Mouse (Mus musculus) spleen, postnatal 36 days (tissue): ENCODE results near the gene Olfr58.
"Not testable (repeated sequence)": the region's sequence is repeated elsewhere in the genome, so short reads cannot be mapped to it uniquely, and the experiment has no call there.

Experiments used
- DNase-seq, 2 experiments: peaks; one replicate each; pipeline ENCODE4 v3.0.0; 2022; ENCODE audit warnings: low spot score in 2 of 2, mixed read lengths in 1 of 2

Olfr58 gene

DNA sequence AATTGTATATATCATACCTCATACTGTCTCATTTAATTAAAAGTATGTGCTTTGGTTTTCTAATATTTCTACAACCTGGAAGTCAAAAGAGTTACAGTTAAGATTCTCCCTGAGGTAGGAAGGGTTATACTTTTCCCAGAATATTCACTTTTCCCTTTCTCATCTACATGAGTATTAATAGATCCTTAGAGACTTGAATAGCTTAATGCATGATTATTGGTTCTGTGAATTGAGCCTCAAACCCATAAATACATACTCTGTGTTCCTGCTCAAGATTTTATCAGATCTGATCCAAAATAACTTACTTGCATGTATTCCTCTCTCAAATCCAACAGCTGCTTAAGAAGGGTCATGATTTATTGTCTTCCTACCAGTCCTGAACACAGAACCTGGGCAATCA lies at the start of gene Olfr58:
Gene Olfr58, plus strand, starts transcription at position 301 of the 400 bp plus-strand sequence.
- no peak for DNase-seq

DNA sequence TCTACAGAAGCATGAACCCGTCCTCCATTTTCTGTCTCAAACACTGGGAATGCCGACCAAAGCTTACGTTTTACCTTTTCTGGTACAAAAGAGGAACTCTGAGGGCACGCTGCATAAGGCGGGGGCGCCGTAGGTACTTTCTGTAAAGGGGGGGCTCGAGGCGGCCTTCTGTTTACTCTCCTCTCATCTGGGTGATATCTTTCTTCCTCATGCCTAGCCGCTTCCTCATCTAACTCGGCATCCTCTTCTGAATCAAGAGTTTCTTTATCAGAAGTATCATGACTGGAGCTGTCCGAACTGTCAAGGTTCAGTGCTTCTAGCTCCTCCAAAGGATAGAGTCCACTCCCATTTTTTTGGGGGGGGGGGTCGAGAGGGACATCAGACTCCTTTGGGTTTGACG lies 10.9 kb upstream of the Olfr58 start:
- no peak for DNase-seq

DNA sequence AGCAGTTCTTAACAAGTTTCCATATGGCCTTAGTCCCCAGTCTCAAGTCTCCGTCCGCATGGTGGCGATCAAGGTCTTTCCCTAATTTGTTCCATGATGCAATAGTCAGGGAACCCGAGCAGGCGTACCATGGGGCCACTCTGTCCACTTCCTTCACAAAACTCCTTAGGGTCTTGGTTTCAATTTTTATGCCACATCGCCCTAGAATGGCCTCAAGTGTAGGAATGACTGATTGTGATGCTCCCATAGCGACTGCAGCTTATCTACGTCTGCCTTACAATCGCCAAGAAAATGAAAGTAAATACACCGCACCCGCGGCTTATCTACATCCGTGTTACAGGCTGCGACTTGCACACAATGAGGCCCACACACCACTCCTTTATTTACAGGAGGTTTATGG lies 10.4 kb upstream of the Olfr58 start:
- no peak for DNase-seq

DNA sequence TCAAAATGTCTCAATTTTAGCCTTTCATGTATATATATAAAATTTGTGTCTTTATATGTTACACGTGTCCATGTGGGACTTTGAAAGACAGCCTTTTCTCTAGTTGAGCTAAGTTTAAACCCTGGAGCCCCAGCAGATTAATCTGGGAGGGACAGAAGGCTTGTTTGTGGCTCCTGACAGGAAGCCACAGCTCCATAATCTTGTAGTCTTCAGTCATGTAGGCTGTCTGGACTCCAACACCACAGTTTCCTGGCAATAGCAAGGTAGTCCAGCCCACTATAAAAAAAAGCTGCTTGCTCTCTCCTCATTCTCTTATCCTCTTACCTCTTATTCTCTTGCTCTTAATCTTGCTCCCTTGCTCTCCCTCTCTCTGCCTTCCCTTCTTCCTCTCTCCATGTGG lies 22.9 kb downstream of the Olfr58 start:
- DNase-seq = no peak

DNA sequence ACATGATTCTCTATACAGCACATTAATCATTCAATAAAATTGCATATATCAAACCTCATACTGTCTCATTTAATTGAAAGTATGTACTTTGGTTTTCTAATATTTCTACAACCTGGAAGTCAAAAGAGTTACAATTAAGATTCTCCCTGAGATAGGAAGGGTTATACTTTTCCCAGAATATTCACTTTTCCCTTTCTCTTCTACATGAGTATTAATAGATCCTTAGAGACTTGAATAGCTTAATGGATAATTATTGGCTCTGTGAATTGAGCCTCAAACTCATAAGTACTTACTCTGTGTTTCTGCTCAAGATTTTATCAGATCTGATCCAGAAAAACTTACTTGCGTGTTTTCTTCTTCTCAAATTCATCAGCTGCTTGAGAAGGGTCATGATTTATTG lies 24.5 kb downstream of the Olfr58 start, which contains the start of gene Olfr859:
Gene Olfr859, plus strand, starts transcription at position 301 of the 400 bp plus-strand sequence.
- DNase-seq = not testable (repeated sequence)
